Comparison of ENCODE assay signal across 8 mouse cellular contexts in the genomic region with DNA sequence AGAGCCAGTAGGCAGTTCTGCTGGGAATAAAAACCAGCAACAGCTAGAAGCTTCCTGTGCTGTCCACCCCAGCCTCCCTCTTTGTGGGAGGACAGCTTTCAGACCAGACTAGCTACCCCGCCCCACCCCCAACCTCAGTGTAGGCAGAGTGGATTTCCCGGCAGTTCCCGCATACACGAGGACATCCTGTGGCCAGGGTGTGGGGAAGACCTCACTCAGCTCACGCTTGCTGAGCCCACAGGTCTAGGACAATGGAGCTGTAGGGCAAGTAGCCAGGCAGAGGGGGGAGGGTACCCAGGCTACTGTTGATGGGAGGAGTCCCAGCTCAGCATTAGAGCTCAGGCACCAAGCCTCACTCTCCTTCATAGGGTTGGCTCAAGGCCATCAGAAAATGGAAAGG. TPM values are rescaled to one million over a fixed set of nuclear protein-coding genes. Genes with fewer than 3 reads are reported as not detected.
DNase-seq lines count a peak whose midpoint lies in the region; ATAC-seq and TF ChIP-seq lines count a peak whose summit lies in the region.

No protein-coding gene starts in this region.

- H3K9me3 ChIP-seq in embryonic facial prominence, embryonic 11.5 days (replicated peaks; ENCODE audit: control insufficient read depth, low read length): no peaks in the 10 kb centered on the region
- no peaks in the 10 kb centered on the region for H3K9me3 ChIP-seq in heart, embryonic 14.5 days (ENCODE audit: control insufficient read depth, low read length)
- no peaks in the 10 kb centered on the region for H3K9me3 ChIP-seq in kidney, embryonic 15.5 days (replicated peaks)
- no peaks in the 10 kb centered on the region for H3K9me3 ChIP-seq in liver, postnatal 0 days (ENCODE audit: low read length)

- H3K27me3 ChIP-seq in embryonic facial prominence, embryonic 11.5 days (ENCODE audit: control insufficient read depth, insufficient read depth, low read length): no peaks in the 10 kb centered on the region
- H3K27me3 ChIP-seq in heart, embryonic 14.5 days (ENCODE audit: control insufficient read depth, insufficient read depth, low read length): no peaks in the 10 kb centered on the region
- H3K27me3 ChIP-seq in kidney, embryonic 15.5 days: no peaks in the 10 kb centered on the region
- no peaks in the 10 kb centered on the region for H3K27me3 ChIP-seq in liver, postnatal 0 days (ENCODE audit: insufficient read depth, low read length)

- no peak overlapping the region for H3K9ac ChIP-seq in embryonic facial prominence, embryonic 11.5 days (replicated peaks; ENCODE audit: low read length)
- H3K9ac ChIP-seq in heart, embryonic 14.5 days (ENCODE audit: low read length): no peak overlapping the region
- no peak overlapping the region for H3K9ac ChIP-seq in kidney, embryonic 15.5 days
- no peak overlapping the region for H3K9ac ChIP-seq in liver, postnatal 0 days (replicated peaks)

- 22% methylated on average over 5 of the region's 5 CpGs for WGBS in embryonic facial prominence, embryonic 11.5 days
- WGBS in heart, embryonic 14.5 days: 18% methylated on average over 5 of the region's 5 CpGs
- 18% methylated on average over 5 of the region's 5 CpGs for whole genome bisulfite sequencing in kidney, embryonic 15.5 days
- 30% methylated on average over 5 of the region's 5 CpGs for WGBS in liver, postnatal 0 days (ENCODE audit: insufficient replicate concordance)

- 0 out of 2 replicates have a peak, but pooled peaks cover 2% of the 10 kb centered on the region for H3K4me1 ChIP-seq in embryonic facial prominence, embryonic 11.5 days (ENCODE audit: control insufficient read depth, insufficient read depth, low read length)
- peaks cover 29 to 47% of the 10 kb centered on the region in 2 experiments for H3K4me1 ChIP-seq in heart, embryonic 14.5 days (ENCODE audit: control insufficient read depth in 2 of 2, insufficient read depth in 2 of 2, low read length in 2 of 2)
- peaks cover 75% of the 10 kb centered on the region for H3K4me1 ChIP-seq in kidney, embryonic 15.5 days
- H3K4me1 ChIP-seq in liver, postnatal 0 days (ENCODE audit: insufficient read depth): peaks cover 72% of the 10 kb centered on the region

- no peak overlapping the region for H3K4me3 ChIP-seq in embryonic facial prominence, embryonic 11.5 days (ENCODE audit: low read depth, low read length)
- H3K4me3 ChIP-seq in heart, embryonic 14.5 days (ENCODE audit: control insufficient read depth in 1 of 2, insufficient read depth in 1 of 2, low read depth in 1 of 2, low read length in 2 of 2): no peak overlapping the region
- H3K4me3 ChIP-seq in kidney, embryonic 15.5 days (replicated peaks): no peak overlapping the region
- no peak overlapping the region for H3K4me3 ChIP-seq in liver, postnatal 0 days (ENCODE audit: low read depth, low read length)

- no peak for TF ChIP-seq CTCF in liver, postnatal 0 days (IDR thresholded peaks at IDR 0.05; ENCODE audit: low read depth)

- no peak for ATAC-seq in embryonic facial prominence, embryonic 11.5 days (replicated peaks; ENCODE audit: insufficient number of reproducible peaks, low FRiP score, low TSS enrichment, low read depth)
- peak; percentile 79 for ATAC-seq in heart, embryonic 14.5 days (ENCODE audit: insufficient number of reproducible peaks, insufficient read depth, low FRiP score, low read depth)
- ATAC-seq in kidney, embryonic 15.5 days (replicated peaks; ENCODE audit: low FRiP score): peak; percentile 64
- peak; percentile 57 for ATAC-seq in liver, postnatal 0 days

- no peak for TF ChIP-seq EP300 in liver, postnatal 0 days (IDR thresholded peaks at IDR 0.05; ENCODE audit: low read depth)

- peak overlapping the region; percentile 41; the same call in 1 of the 2 replicates for H3K27ac ChIP-seq in embryonic facial prominence, embryonic 11.5 days (replicated peaks; ENCODE audit: low read depth, low read length)
- H3K27ac ChIP-seq in heart, embryonic 14.5 days (replicated peaks in 1 of 2; ENCODE audit: control insufficient read depth in 1 of 2, insufficient read depth in 1 of 2, low read depth in 2 of 2, low read length in 2 of 2): peak overlapping the region; percentile 60 to 69
- H3K27ac ChIP-seq in kidney, embryonic 15.5 days: peak overlapping the region; percentile 81
- H3K27ac ChIP-seq in liver, postnatal 0 days (ENCODE audit: low read depth): peak overlapping the region; percentile 63

- no peaks in the 10 kb centered on the region for H3K36me3 ChIP-seq in embryonic facial prominence, embryonic 11.5 days (replicated peaks; ENCODE audit: control insufficient read depth, insufficient read depth, low read depth, low read length)
- no peaks in the 10 kb centered on the region for H3K36me3 ChIP-seq in heart, embryonic 14.5 days (ENCODE audit: control insufficient read depth, insufficient read depth, low read length)
- no peaks in the 10 kb centered on the region for H3K36me3 ChIP-seq in kidney, embryonic 15.5 days
- H3K36me3 ChIP-seq in liver, postnatal 0 days (replicated peaks; ENCODE audit: insufficient read depth, low read length): no peaks in the 10 kb centered on the region

- DNase-seq in right cerebral cortex, adult 18-20 months: peak; percentile 39
- no peak for DNase-seq in right cerebral cortex, adult 2 months (ENCODE audit: low spot score in 2 of 2)
- DNase-seq in embryonic facial prominence, embryonic 11.5 days (ENCODE audit: low spot score): peak; percentile 35
- DNase-seq in liver, postnatal 0 days: peak; percentile 77
- peak; percentile 40 for DNase-seq in right cerebral cortex, postnatal 4 days
- DNase-seq in B cell, adult 2 months: no peak

- no peak overlapping the region for H3K4me2 ChIP-seq in embryonic facial prominence, embryonic 11.5 days (ENCODE audit: low read depth, low read length)
- no peak overlapping the region for H3K4me2 ChIP-seq in heart, embryonic 14.5 days (ENCODE audit: low read length)
- H3K4me2 ChIP-seq in kidney, embryonic 15.5 days: no peak overlapping the region
- no peak overlapping the region for H3K4me2 ChIP-seq in liver, postnatal 0 days (ENCODE audit: low read depth, low read length)

RNA-seq across cellular contexts. Expression of a gene that starts 20.5 kb away (rescaled TPM):
- 3.0 and 3.2 TPM in 2 replicates for polyA plus RNA-seq in embryonic facial prominence, embryonic 11.5 days (2014; fragmentation: Nextera tagmentation; extraction: Ambion mirVana)
- polyA plus RNA-seq in heart, embryonic 14.5 days (2014; fragmentation: Nextera tagmentation; extraction: Ambion mirVana): 3.3 and 3.7 TPM in 2 replicates
- 2.9 and 3.4 TPM in 2 replicates for polyA plus RNA-seq in kidney, embryonic 15.5 days (2015; fragmentation: Nextera tagmentation; extraction: Ambion mirVana)
- polyA plus RNA-seq in liver, postnatal 0 days (2015; fragmentation: Nextera tagmentation; extraction: Ambion mirVana): 4.1 and 4.9 TPM in 2 replicates

RNA-seq across cellular contexts. Expression of a gene that starts 28.1 kb away (rescaled TPM):
- polyA plus RNA-seq in embryonic facial prominence, embryonic 11.5 days (2014; fragmentation: Nextera tagmentation; extraction: Ambion mirVana): 171 and 191 TPM in 2 replicates
- polyA plus RNA-seq in heart, embryonic 14.5 days (2014; fragmentation: Nextera tagmentation; extraction: Ambion mirVana): 61.9 and 64.7 TPM in 2 replicates
- polyA plus RNA-seq in kidney, embryonic 15.5 days (2015; fragmentation: Nextera tagmentation; extraction: Ambion mirVana): 162 and 184 TPM in 2 replicates
- polyA plus RNA-seq in liver, postnatal 0 days (2015; fragmentation: Nextera tagmentation; extraction: Ambion mirVana): 40.2 and 44.5 TPM in 2 replicates

RNA-seq across cellular contexts. Expression of a gene that starts 33.9 kb away (rescaled TPM):
- polyA plus RNA-seq in embryonic facial prominence, embryonic 11.5 days (2014; fragmentation: Nextera tagmentation; extraction: Ambion mirVana): not detected in 2 replicates
- polyA plus RNA-seq in heart, embryonic 14.5 days (2014; fragmentation: Nextera tagmentation; extraction: Ambion mirVana): not detected in 2 replicates
- 0.87 and 0.95 TPM in 2 replicates for polyA plus RNA-seq in kidney, embryonic 15.5 days (2015; fragmentation: Nextera tagmentation; extraction: Ambion mirVana)
- polyA plus RNA-seq in liver, postnatal 0 days (2015; fragmentation: Nextera tagmentation; extraction: Ambion mirVana): 0.79 and 1.2 TPM in 2 replicates

RNA-seq across cellular contexts. Expression of a gene that starts 57.7 kb away (rescaled TPM):
- 8.0 TPM in 2 replicates for polyA plus RNA-seq in embryonic facial prominence, embryonic 11.5 days (2014; fragmentation: Nextera tagmentation; extraction: Ambion mirVana)
- 116 and 122 TPM in 2 replicates for polyA plus RNA-seq in heart, embryonic 14.5 days (2014; fragmentation: Nextera tagmentation; extraction: Ambion mirVana)
- polyA plus RNA-seq in kidney, embryonic 15.5 days (2015; fragmentation: Nextera tagmentation; extraction: Ambion mirVana): 109 and 111 TPM in 2 replicates
- polyA plus RNA-seq in liver, postnatal 0 days (2015; fragmentation: Nextera tagmentation; extraction: Ambion mirVana): 3.5 and 4.0 TPM in 2 replicates

Comparison
In these comparisons a context has a peak if more than half of its experiments do, and no peak if none do; other contexts are left out.
1. DNase-seq: peak in right cerebral cortex, adult 18-20 months (single experiment), embryonic facial prominence, embryonic 11.5 days (single experiment), liver, postnatal 0 days (single experiment) and right cerebral cortex, postnatal 4 days (single experiment); none in right cerebral cortex, adult 2 months (0 of 2) and B cell, adult 2 months (0 of 2).
2. Peak in every context shown above with its lines, with median percentiles within 50 percentile points of each other: H3K27ac ChIP-seq.